Mouse (Mus musculus) embryonic facial prominence, embryonic 11.5 days (tissue): ENCODE measurements at regions not wholly inside any gene's neighbourhood (a gene's known extent, or its start where the extent isn't known, plus 50 kb on each side); places are given as distances from the start of the nearest gene placed in this dataset.

Source experiments
- ATAC-seq: fragments of 200-750 bp; cut with Nextera tagmentation; replicated peaks from 2 replicates; pipeline ENCODE4 v1.8.0; 2017; ENCODE audit warnings: low read depth; ENCODE audit not compliant: insufficient number of reproducible peaks, low FRiP score, low TSS enrichment
- DNase-seq: peaks from one replicate; pipeline ENCODE4 v3.0.0-alpha.2; 2015; ENCODE audit warnings: low spot score
- H3K27ac ChIP-seq: fragments of 300-500 bp; sonication (generic); replicated peaks from 2 replicates; pipeline ENCODE4 v1.5.1; 2014; ENCODE audit warnings: mild to moderate bottlenecking, low read depth, low read length, control low read depth
- H3K27me3 ChIP-seq: fragments of 300-500 bp; sonication (generic); 2 replicates; pipeline ENCODE4 v1.6.1; 2014; ENCODE audit warnings: mild to moderate bottlenecking, low read length, moderate library complexity, mixed read lengths; ENCODE audit not compliant: control insufficient read depth, insufficient read depth
- H3K36me3 ChIP-seq: fragments of 300-500 bp; sonication (generic); replicated peaks from 2 replicates; pipeline ENCODE4 v1.6.1; 2014; ENCODE audit warnings: low read depth, mild to moderate bottlenecking, low read length, moderate library complexity, mixed read lengths; ENCODE audit not compliant: control insufficient read depth, insufficient read depth
- H3K4me1 ChIP-seq: fragments of 300-500 bp; sonication (generic); 2 replicates; pipeline ENCODE4 v1.6.1; 2014; ENCODE audit warnings: low read length, mixed read lengths; ENCODE audit not compliant: control insufficient read depth, insufficient read depth
- H3K4me2 ChIP-seq: fragments of 300-500 bp; sonication (generic); 2 replicates; pipeline ENCODE4 v1.6.1; 2014; ENCODE audit warnings: low read depth, mild to moderate bottlenecking, control low read depth, low read length, moderate library complexity
- H3K4me3 ChIP-seq: fragments of 300-500 bp; sonication (generic); 2 replicates; pipeline ENCODE4 v1.5.1; 2014; ENCODE audit warnings: low read depth, low read length, control low read depth
- H3K9ac ChIP-seq: fragments of 300-500 bp; sonication (generic); replicated peaks from 2 replicates; pipeline ENCODE4 v1.6.1; 2014; ENCODE audit warnings: mild to moderate bottlenecking, control low read depth, low read length
- H3K9me3 ChIP-seq: fragments of 300-500 bp; sonication (generic); replicated peaks from 2 replicates; pipeline ENCODE4 v1.6.1; 2016; ENCODE audit warnings: mild to moderate bottlenecking, low read length, inconsistent platforms, mixed read lengths; ENCODE audit not compliant: control insufficient read depth
- WGBS: fragments of 180-500 bp; shearing (Covaris S2); extraction: QIAGEN DNeasy Blood & Tissue Kit; methylation state at CpG from one replicate; pipeline ENCODE4 v1.1.7; 2014; 5-methylcytosine and 5-hydroxymethylcytosine counted together

DNA sequence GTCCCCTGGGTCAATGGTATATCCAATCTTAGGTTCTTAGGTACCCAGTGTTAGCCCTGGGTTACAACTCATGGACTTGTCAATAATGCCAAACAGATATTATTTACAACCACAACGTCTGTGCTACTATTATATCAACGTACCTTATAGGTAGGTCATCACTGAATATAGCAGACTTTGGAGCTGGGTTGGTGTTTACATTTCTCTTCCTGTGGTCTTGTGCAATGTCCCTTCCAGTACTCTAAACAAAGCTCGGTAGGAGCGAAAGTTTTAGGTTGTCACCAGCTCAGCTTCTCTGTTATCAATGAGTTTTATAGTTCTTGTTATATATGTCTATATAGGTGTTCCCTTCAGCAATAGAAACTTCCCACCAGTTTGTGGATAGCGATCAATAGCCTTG is 1394.2 kb upstream of the Flrt2 start:
- no peak overlapping the region for H3K4me3 ChIP-seq
- no peak for DNase-seq
- ATAC-seq: no peak
- H3K27ac ChIP-seq: no peak overlapping the region
- WGBS: 85% methylated on average over 5 of the region's 5 CpGs
- H3K9me3 ChIP-seq: no peaks in the 10 kb centered on the region
- no peaks in the 10 kb centered on the region for H3K27me3 ChIP-seq
- H3K4me1 ChIP-seq: no peaks in the 10 kb centered on the region
- no peak overlapping the region for H3K4me2 ChIP-seq
- H3K36me3 ChIP-seq: no peaks in the 10 kb centered on the region
- no peak overlapping the region for H3K9ac ChIP-seq

GRCm38 (mm10) chr12:94332351-94332750 is 1359.7 kb upstream of the Flrt2 start:
- ATAC-seq: no peak
- WGBS: 79% methylated on average over 5 of the region's 5 CpGs

GRCm38 (mm10) chr12:94334671-94335070 is 1357.4 kb upstream of the Flrt2 start:
- Histone ChIP-seq H3K9ac (no peak overlapping the region), H3K36me3 (no peaks in the 10 kb centered on the region), H3K4me2 (no peak overlapping the region), H3K4me3 (no peak overlapping the region), H3K9me3 (no peaks in the 10 kb centered on the region), H3K27ac (no peak overlapping the region), H3K27me3 (no peaks in the 10 kb centered on the region), H3K4me1 (no peaks in the 10 kb centered on the region)
- WGBS: 87% methylated on average over 3 of the region's 3 CpGs
- ATAC-seq (no peak), DNase-seq (no peak)

More at GRCm38 (mm10) chr12:94332351-94332750, 1359.7 kb upstream of the Flrt2 start:
- H3K4me3 ChIP-seq: no peak overlapping the region
- no peak overlapping the region for H3K4me2 ChIP-seq
- H3K36me3 ChIP-seq: no peaks in the 10 kb centered on the region
- H3K27ac ChIP-seq: no peak overlapping the region
- H3K9me3 ChIP-seq: no peaks in the 10 kb centered on the region
- DNase-seq: no peak
- no peak overlapping the region for H3K9ac ChIP-seq
- no peaks in the 10 kb centered on the region for H3K27me3 ChIP-seq
- H3K4me1 ChIP-seq: no peaks in the 10 kb centered on the region

DNA sequence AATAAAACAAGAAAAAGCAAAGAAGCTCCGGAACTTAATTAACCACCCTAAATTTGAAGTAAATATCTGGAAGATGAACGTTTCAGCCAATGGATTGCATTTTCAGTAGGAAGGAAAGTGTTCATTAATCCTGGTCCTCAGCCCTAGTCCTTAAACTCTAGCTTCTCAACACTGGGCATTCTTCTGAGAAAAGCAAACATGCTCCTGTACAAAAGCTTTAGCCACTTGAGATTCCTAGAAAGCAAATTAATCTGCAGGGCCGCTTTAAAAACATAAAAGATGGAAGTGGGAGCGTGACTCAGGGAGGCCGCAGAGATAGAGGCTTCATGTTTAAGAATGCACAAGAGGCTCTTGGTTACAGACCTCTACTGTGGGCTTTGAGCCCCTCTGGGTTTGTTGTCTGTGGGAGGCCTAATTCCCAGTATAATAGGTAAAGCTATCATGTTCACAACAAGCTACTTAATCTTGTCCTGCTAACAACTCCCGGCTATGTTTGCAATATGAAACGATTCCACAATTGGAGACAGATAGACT is 1342.3 kb upstream of the Flrt2 start:
- Histone ChIP-seq H3K4me1 (no peaks in the 10 kb centered on the region), H3K36me3 (no peaks in the 10 kb centered on the region), H3K4me3 (no peak overlapping the region), H3K4me2 (no peak overlapping the region), H3K27ac (no peak overlapping the region), H3K9me3 (no peaks in the 10 kb centered on the region), H3K27me3 (no peaks in the 10 kb centered on the region), H3K9ac (no peak overlapping the region)
- WGBS: 49% methylated on average over 7 of the region's 7 CpGs
- DNase-seq (peak; percentile 45), ATAC-seq (no peak)

- H3K27ac ChIP-seq: no peak overlapping the region
- 73% methylated on average over 6 of the region's 6 CpGs for WGBS
- H3K4me2 ChIP-seq: no peak overlapping the region
- no peak overlapping the region for H3K4me3 ChIP-seq
- H3K9ac ChIP-seq: no peak overlapping the region
- H3K4me1 ChIP-seq: no peaks in the 10 kb centered on the region
- ATAC-seq (no peak), DNase-seq (no peak)
- H3K27me3 ChIP-seq: no peaks in the 10 kb centered on the region
- no peaks in the 10 kb centered on the region for H3K36me3 ChIP-seq
- H3K9me3 ChIP-seq: no peaks in the 10 kb centered on the region
Measured at GRCm38 (mm10) chr12:94364269-94364668, 1327.8 kb upstream of the Flrt2 start.

DNA sequence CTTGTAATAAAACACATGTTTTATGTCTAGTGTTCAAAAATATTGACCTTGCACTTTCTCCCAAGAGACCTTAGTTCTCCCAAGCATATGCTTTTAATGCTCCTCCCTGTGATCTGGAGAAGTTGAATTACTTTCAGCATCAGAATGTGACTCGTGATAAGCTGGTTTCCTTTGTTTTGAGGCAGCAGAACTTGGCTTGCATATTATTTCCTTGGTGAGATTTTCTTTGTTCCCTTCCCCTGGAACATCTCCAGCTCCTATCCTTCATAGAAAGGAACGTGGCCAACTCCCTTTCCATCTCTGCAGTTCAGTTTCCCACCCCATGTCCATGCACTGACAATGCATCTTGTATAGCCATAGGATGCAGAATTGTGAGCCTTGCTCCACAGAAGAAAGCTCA is 1292.0 kb upstream of the Flrt2 start:
- ATAC-seq (no peak), DNase-seq (no peak)
- H3K9ac ChIP-seq: no peak overlapping the region
- H3K4me1 ChIP-seq: no peaks in the 10 kb centered on the region
- WGBS: 54% methylated on average over 2 of the region's 2 CpGs
- H3K27me3 ChIP-seq: no peaks in the 10 kb centered on the region
- no peaks in the 10 kb centered on the region for H3K9me3 ChIP-seq
- H3K4me3 ChIP-seq: no peak overlapping the region
- no peak overlapping the region for H3K27ac ChIP-seq
- H3K4me2 ChIP-seq: no peak overlapping the region
- H3K36me3 ChIP-seq: no peaks in the 10 kb centered on the region

DNA sequence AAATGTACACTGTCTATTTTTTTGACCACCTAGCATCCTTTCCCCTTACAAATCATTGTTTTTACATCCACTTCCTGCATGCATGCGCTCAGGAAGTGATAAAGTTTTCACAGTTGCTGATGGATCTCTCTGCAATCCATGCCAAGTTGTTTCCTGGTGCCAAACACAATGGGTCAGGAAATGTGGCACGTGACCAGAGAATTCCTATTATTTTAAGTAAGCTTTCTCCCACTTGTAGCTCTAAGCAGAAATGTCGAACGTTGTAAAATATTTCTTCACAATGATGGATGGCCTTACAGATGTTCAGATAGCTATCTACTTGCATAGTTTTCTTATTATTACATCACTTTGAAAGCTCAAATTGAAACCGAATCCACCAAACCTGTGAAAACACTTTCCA is 1271.1 kb upstream of the Flrt2 start:
- no peak overlapping the region for H3K4me3 ChIP-seq
- H3K4me2 ChIP-seq: no peak overlapping the region
- no peak overlapping the region for H3K9ac ChIP-seq
- ATAC-seq: no peak
- H3K36me3 ChIP-seq: no peaks in the 10 kb centered on the region
- no peak for DNase-seq
- no peaks in the 10 kb centered on the region for H3K9me3 ChIP-seq
- H3K27ac ChIP-seq: no peak overlapping the region
- 70% methylated on average over 5 of the region's 5 CpGs for WGBS
- H3K27me3 ChIP-seq: no peaks in the 10 kb centered on the region
- no peaks in the 10 kb centered on the region for H3K4me1 ChIP-seq

- H3K4me2 ChIP-seq: no peak overlapping the region
- H3K9ac ChIP-seq: no peak overlapping the region
- no peak overlapping the region for H3K27ac ChIP-seq
- no peaks in the 10 kb centered on the region for H3K9me3 ChIP-seq
- H3K4me3 ChIP-seq: no peak overlapping the region
- H3K27me3 ChIP-seq: no peaks in the 10 kb centered on the region
- no peaks in the 10 kb centered on the region for H3K4me1 ChIP-seq
- 87% methylated on average over 3 of the region's 3 CpGs for WGBS
- no peak for ATAC-seq
- no peak for DNase-seq
- H3K36me3 ChIP-seq: no peaks in the 10 kb centered on the region
Measured at GRCm38 (mm10) chr12:94421743-94422142, 1270.3 kb upstream of the Flrt2 start.
